Mouse (Mus musculus) stomach, embryonic 14.5 days (tissue): ENCODE results near the gene Mnd1. TPM values are rescaled to one million over a fixed set of nuclear protein-coding genes. Genes with fewer than 3 reads are reported as not detected.

Source experiments
- ATAC-seq: fragments of 200-750 bp; cut with Nextera tagmentation; 2 replicates; pipeline ENCODE4 v1.8.0; 2017; ENCODE audit warnings: low read depth, moderate TSS enrichment; ENCODE audit not compliant: insufficient number of reproducible peaks, insufficient read depth, low FRiP score
- H3K27ac ChIP-seq: fragments of 300-500 bp; sonication (generic); 2 replicates; pipeline ENCODE4 v1.5.1; 2014; ENCODE audit warnings: mild to moderate bottlenecking, low read length, moderate library complexity, mixed read lengths
- H3K27me3 ChIP-seq: fragments of 300-500 bp; sonication (generic); 2 replicates; pipeline ENCODE4 v1.6.1; 2014; ENCODE audit warnings: low read length, control low read depth, mixed read lengths; ENCODE audit not compliant: control insufficient read depth, insufficient read depth
- H3K36me3 ChIP-seq: fragments of 300-500 bp; sonication (generic); 2 replicates; pipeline ENCODE4 v1.6.1; 2014; ENCODE audit warnings: mild to moderate bottlenecking, control low read depth, low read length, moderate library complexity, mixed read lengths; ENCODE audit not compliant: control insufficient read depth, insufficient read depth
- H3K4me1 ChIP-seq: fragments of 300-500 bp; sonication (generic); 2 replicates; pipeline ENCODE4 v1.6.1; 2014; ENCODE audit warnings: low read length, control low read depth, mixed read lengths; ENCODE audit not compliant: control insufficient read depth, insufficient read depth
- H3K4me2 ChIP-seq: fragments of 300-500 bp; sonication (generic); replicated peaks from 2 replicates; pipeline ENCODE4 v1.6.1; 2014; ENCODE audit warnings: low read depth, low read length, control low read depth
- H3K4me3 ChIP-seq: fragments of 300-500 bp; sonication (generic); 2 replicates; pipeline ENCODE4 v1.5.1; 2014; ENCODE audit warnings: low read depth, low read length, control low read depth
- H3K9ac ChIP-seq: fragments of 300-500 bp; sonication (generic); replicated peaks from 2 replicates; pipeline ENCODE4 v1.6.1; 2014; ENCODE audit warnings: low read depth, mild to moderate bottlenecking, control low read depth, low read length, moderate library complexity, mixed read lengths
- H3K9me3 ChIP-seq: fragments of 300-500 bp; sonication (generic); 2 replicates; pipeline ENCODE4 v1.6.1; 2016; ENCODE audit warnings: low read depth, low read length, control low read depth; ENCODE audit not compliant: control insufficient read depth
- WGBS: fragments of 180-500 bp; shearing (Covaris S2); extraction: QIAGEN DNeasy Blood & Tissue Kit; methylation state at CpG from one replicate; pipeline ENCODE4 v1.1.7; 2014; 5-methylcytosine and 5-hydroxymethylcytosine counted together
- polyA plus RNA-seq: library from polyadenylated mRNA; unstranded; fragments of >200 nt; fragmentation: Nextera tagmentation; extraction: Ambion mirVana; gene quantifications from 2 replicates; pipeline ENCODE4 v1.2.1, GENCODE M21; 2014

Gene Mnd1
- polyA plus RNA-seq, 1 experiment from 2014 or later = 15.2 TPM

DNA sequence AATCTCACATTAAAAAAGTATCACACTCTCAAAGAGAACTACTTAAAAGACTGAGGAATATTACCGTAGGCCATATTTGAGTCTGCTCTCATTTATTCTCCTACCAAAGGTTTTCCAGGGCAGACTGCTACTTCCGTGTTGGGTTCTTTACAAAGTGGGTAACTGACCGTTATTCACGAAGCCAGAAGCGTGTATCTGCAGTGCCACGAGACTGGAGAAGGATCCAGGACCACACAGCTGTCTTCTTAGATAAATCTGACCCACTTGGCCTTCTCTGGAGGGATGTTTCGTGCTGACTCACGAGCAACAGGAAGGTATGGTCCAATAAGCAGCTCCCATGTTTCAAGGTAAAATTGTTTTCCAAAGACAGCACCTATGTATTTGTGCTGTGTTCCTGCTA is 113.8 kb downstream of the Mnd1 start:
- no peak for ATAC-seq
- Histone ChIP-seq H3K9ac (no peak overlapping the region), H3K36me3 (no peaks in the 10 kb centered on the region), H3K27me3 (no peaks in the 10 kb centered on the region), H3K4me1 (peaks cover 4% of the 10 kb centered on the region; the same call in 1 of the 2 replicates), H3K27ac (no peak overlapping the region), H3K4me2 (no peak overlapping the region), H3K9me3 (no peaks in the 10 kb centered on the region), H3K4me3 (no peak overlapping the region)
- WGBS = 86% methylated on average over 8 of the region's 8 CpGs

DNA sequence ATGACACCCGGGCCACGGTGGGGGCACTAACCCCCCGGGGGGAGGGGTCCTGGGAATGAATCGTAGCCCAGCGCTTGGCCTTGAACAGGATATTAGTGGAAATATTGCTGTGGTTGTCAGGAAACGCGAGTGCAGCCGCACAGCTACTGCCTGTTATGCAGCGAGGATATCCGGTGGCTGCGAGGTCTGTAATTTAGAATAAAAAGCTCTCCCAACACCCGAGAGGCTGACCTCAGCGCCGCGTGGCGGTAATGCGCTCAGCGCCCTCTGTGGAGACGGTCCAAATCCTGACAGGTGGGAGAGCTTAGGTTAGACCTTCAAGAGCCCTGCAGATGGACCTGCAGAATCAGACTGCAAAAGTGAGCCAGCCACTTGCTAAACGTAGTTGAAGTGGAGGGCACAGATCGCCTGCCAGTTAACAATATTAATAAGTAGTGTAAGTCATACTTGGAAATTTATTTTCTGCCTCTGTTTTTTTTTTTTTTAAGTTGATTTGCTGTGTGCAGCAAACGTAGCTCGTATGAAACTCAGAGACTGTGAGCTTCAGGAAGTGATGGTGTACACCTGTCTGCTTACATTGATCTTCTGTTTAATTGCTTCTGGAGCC is 115.0 kb downstream of the Mnd1 start:
- H3K27me3 ChIP-seq = no peaks in the 10 kb centered on the region
- peaks cover 4% of the 10 kb centered on the region; the same call in 1 of the 2 replicates for H3K4me1 ChIP-seq
- H3K36me3 ChIP-seq = no peaks in the 10 kb centered on the region; the same call in 1 of the 2 replicates
- peak overlapping the region; percentile 94 for H3K27ac ChIP-seq
- peak overlapping the region; percentile 90 for H3K4me2 ChIP-seq
- 0 out of 2 replicates have a peak overlapping the region, but pooled peaks have one; percentile 52 for H3K9ac ChIP-seq
- WGBS = 2% methylated on average over 23 of the region's 23 CpGs
- peak; percentile 62; the same call in 1 of the 2 replicates for ATAC-seq
- peak overlapping the region; percentile 73 for H3K4me3 ChIP-seq
- no peaks in the 10 kb centered on the region for H3K9me3 ChIP-seq

DNA sequence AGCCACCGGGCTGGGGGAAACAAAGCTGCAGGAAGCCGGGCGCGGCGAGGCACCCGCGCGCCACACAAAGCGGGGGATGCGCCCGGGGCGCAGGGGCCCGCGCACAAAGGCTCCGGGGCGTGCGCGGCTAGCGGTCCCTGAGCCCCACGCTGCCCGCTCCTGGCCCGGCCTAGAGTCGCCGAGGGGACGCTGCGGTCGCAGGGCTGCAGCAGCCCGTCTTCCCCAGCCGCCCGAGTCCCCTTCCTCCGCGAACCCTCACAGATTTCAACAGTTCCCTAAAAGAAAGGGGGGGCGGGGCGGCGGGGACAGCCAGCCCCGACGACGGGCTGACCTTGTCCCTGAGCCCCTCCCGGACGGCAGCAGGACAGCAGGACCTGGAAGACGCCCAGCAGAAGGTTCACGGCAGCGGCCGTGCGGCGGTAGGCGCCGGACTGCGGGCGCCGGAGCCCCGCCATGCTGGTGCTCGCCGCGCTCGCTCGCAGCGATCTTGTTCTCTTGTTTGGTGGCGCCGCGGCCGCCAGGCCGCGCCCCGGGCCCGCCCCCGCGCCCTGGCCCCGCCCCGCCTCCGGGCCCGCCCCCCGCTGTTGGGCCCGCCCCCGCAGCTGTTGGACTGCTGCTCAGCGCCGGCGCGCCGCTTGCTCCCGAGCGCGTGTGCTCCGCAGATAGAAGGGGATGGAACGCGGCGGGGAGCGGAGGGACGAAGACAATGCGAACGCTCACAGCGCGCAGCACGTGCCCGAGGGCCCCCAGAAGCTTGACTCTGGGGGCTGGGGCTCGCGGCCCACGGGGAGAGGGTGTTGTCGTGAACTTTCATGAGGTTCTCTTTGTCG is 115.7 kb downstream of the Mnd1 start, which contains the start of gene Tmem131l:
Gene Tmem131l (minus strand): TSS at position 530 of the 830 bp plus-strand sequence.
- ATAC-seq = peak; percentile 94
- Histone ChIP-seq H3K36me3 (no peaks in the 10 kb centered on the region; the same call in 1 of the 2 replicates), H3K9ac (peak within 1 kb of the TSS; percentile 79), H3K27me3 (no peaks in the 10 kb centered on the region), H3K4me3 (peak within 1 kb of the TSS; percentile 73), H3K9me3 (no peaks in the 10 kb centered on the region), H3K4me2 (peak within 1 kb of the TSS; percentile 90), H3K27ac (peak within 1 kb of the TSS; percentile 94), H3K4me1 (peaks cover 5% of the 10 kb centered on the region)
- under 1% methylated on average over 90 of the region's 100 CpGs for WGBS

DNA sequence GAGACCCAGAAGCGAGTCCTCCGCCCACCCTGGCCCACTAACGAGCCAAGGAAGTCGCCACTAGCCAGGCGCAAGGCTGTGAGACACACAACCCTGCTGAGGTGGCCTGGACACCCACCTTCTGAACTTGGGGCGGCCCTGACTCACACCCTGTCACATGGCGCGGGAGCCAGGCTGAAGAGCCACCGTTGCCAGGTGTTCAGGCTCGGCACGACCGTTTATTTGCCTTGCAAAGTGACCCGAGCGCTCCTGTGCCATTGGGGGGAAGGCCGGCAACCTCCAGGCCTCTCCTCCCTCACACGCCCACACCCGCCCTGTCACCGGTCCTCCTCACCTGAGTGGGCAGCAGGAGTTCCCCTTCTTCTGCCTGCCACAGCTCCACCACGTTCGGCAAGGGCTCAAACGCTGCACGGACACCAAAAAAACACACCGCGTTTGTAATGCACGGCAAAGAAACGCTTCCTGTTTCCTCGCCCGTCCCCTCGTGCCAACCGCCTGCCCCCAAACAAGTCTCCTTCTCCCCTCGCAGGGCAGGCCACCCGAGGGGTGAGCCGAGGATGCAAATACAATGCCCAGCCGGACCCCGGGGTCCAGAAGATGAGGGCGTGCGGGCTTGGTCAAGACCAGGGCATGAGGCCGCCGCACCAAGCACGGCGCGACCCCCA is 116.5 kb downstream of the Mnd1 start:
- under 1% methylated on average over 42 of the region's 42 CpGs for WGBS
- peak overlapping the region; percentile 73 for H3K4me3 ChIP-seq
- peaks cover 10% of the 10 kb centered on the region for H3K4me1 ChIP-seq
- no peaks in the 10 kb centered on the region for H3K27me3 ChIP-seq
- H3K4me2 ChIP-seq = peak overlapping the region; percentile 90
- H3K9ac ChIP-seq = peak overlapping the region; percentile 79
- peak overlapping the region; percentile 92 for H3K27ac ChIP-seq
- peak; percentile 43 for ATAC-seq
- H3K9me3 ChIP-seq = no peaks in the 10 kb centered on the region
- no peaks in the 10 kb centered on the region; the same call in 1 of the 2 replicates for H3K36me3 ChIP-seq

DNA sequence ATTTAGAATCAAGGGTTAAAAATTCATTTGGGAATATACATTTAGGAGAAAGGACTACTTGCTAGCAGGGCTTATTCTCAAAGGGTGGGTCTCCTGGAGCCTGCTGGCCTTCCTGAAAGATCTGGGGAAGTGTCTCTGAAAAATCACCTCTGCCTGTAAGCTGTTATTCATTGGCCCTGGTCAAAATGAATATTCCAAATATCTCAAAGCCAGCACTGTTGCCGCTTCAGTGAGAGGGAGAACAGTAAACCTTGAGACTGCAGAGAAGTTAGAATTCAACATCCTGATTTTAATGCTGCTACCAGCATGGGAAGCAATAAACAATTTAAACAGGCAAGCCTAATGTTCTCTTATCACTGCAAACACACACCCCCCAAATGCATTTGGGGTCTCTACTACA is 117.5 kb downstream of the Mnd1 start:
- ATAC-seq = no peak
- Histone ChIP-seq H3K36me3 (peaks cover 3% of the 10 kb centered on the region; the same call in 1 of the 2 replicates), H3K4me2 (peak overlapping the region; percentile 90), H3K9ac (0 out of 2 replicates have a peak overlapping the region, but pooled peaks have one; percentile 10), H3K4me3 (peak overlapping the region; percentile 73), H3K27me3 (no peaks in the 10 kb centered on the region), H3K27ac (no peak overlapping the region), H3K9me3 (no peaks in the 10 kb centered on the region), H3K4me1 (peaks cover 18% of the 10 kb centered on the region)
- WGBS = 19% methylated on average over 1 of the region's 1 CpGs

Other genes starting within 250 kb of the Mnd1 start
- 65.2 and 74.6 TPM in 2 replicates for gene Tmem131l, start 115.6 kb downstream of the Mnd1 start, polyA plus RNA-seq
- gene Gm6525, start 18.3 kb upstream of the Mnd1 start, polyA plus RNA-seq = 1.2 and 1.7 TPM in 2 replicates
- gene Trim2, start 151.1 kb upstream of the Mnd1 start, polyA plus RNA-seq = 37.1 and 38.0 TPM in 2 replicates